Mouse (Mus musculus) G1E (cell line): ENCODE measurements around the gene Gng7.

ENCODE experiments used
- CTCF ChIP-seq: IDR thresholded peaks from 2 replicates; pipeline ENCODE4 v1.5.1; 2012; ENCODE audit warnings: low read depth, low read length, inconsistent platforms, mixed read lengths
- TAL1 ChIP-seq: conservative IDR thresholded peaks from 2 replicates; pipeline ENCODE4 v1.6.1; 2012; ENCODE audit warnings: low read depth, low read length, inconsistent platforms, mixed read lengths

- TF ChIP-seq CTCF (no peak), TAL1 (no peak)
These were observed 81.9 kb downstream of the Gng7 start for GRCm38 (mm10) chr10:80932700-80933420.
